Mouse (Mus musculus) forebrain, embryonic 10.5 days (tissue): ENCODE results near the gene Lrrc66. TPM values are rescaled to one million over a fixed set of nuclear protein-coding genes. Genes with fewer than 3 reads are reported as not detected.
"Not testable (repeated sequence)": the region's sequence is repeated elsewhere in the genome, so short reads cannot be mapped to it uniquely, and the experiment has no call there.

Experiments used
- DNase-seq: peaks from one replicate; pipeline ENCODE4 v3.0.0-alpha.2; 2017; ENCODE audit warnings: low spot score; ENCODE audit errors: extremely low spot score
- H3K27ac ChIP-seq: fragments of 300-500 bp; sonication (generic); 2 replicates; pipeline ENCODE4 v1.5.1; 2016; ENCODE audit warnings: mild to moderate bottlenecking
- H3K27me3 ChIP-seq: fragments of 300-500 bp; sonication (generic); 2 replicates; pipeline ENCODE4 v1.6.1; 2016; ENCODE audit warnings: mild to moderate bottlenecking; ENCODE audit not compliant: poor library complexity, severe bottlenecking
- H3K36me3 ChIP-seq: fragments of 300-500 bp; sonication (generic); replicated peaks from 2 replicates; pipeline ENCODE4 v1.6.1; 2016; ENCODE audit warnings: mild to moderate bottlenecking, moderate library complexity
- H3K4me1 ChIP-seq: fragments of 300-500 bp; sonication (generic); 2 replicates; pipeline ENCODE4 v1.6.1; 2016
- H3K4me3 ChIP-seq: fragments of 300-500 bp; sonication (generic); 2 replicates; pipeline ENCODE4 v1.5.1; 2016; ENCODE audit warnings: mild to moderate bottlenecking, moderate library complexity
- H3K9me3 ChIP-seq: fragments of 300-500 bp; sonication (generic); 2 replicates; pipeline ENCODE4 v1.6.1; 2016; ENCODE audit warnings: mild to moderate bottlenecking, moderate library complexity
- WGBS: fragments of 180-500 bp; shearing (Covaris S2); methylation state at CpG from one replicate; pipeline ENCODE4 v1.1.7; 2016; 5-methylcytosine and 5-hydroxymethylcytosine counted together
- polyA plus RNA-seq: library from polyadenylated mRNA; unstranded; fragments of >200 nt; fragmentation: Nextera tagmentation; extraction: Ambion mirVana; gene quantifications from 2 replicates; pipeline ENCODE4 v1.2.1, GENCODE M21; 2016

The Lrrc66 gene
- polyA plus RNA-seq, 1 experiment from 2014 or later: not detected

- WGBS: 94% methylated on average over 6 of the region's 6 CpGs
- DNase-seq: no peak
- peaks cover 10% of the 10 kb centered on the region for H3K4me1 ChIP-seq
These were observed 27.8 kb downstream of the Lrrc66 start for GRCm38 (mm10) chr5:73604542-73604941.

GRCm38 (mm10) chr5:73602865-73603264, 29.5 kb downstream of the Lrrc66 start:
- Histone ChIP-seq H3K27me3 (no peaks in the 10 kb centered on the region), H3K4me1 (peaks cover 21% of the 10 kb centered on the region), H3K9me3 (peaks cover 6% of the 10 kb centered on the region; the same call in 1 of the 2 replicates), H3K4me3 (no peak overlapping the region), H3K27ac (no peak overlapping the region), H3K36me3 (no peaks in the 10 kb centered on the region)
- DNase-seq: no peak
- 86% methylated on average over 3 of the region's 3 CpGs for WGBS

More at GRCm38 (mm10) chr5:73604542-73604941, 27.8 kb downstream of the Lrrc66 start:
- Histone ChIP-seq H3K27ac (no peak overlapping the region), H3K36me3 (no peaks in the 10 kb centered on the region), H3K27me3 (no peaks in the 10 kb centered on the region), H3K9me3 (peaks cover 6% of the 10 kb centered on the region; the same call in 1 of the 2 replicates), H3K4me3 (no peak overlapping the region)

- no peak for DNase-seq
- H3K9me3 ChIP-seq: peaks cover 3% of the 10 kb centered on the region; the same call in 1 of the 2 replicates
- 78% methylated on average over 8 of the region's 8 CpGs for WGBS
- H3K4me1 ChIP-seq: peaks cover 21% of the 10 kb centered on the region
- no peak overlapping the region for H3K27ac ChIP-seq
- H3K36me3 ChIP-seq: no peaks in the 10 kb centered on the region
- H3K27me3 ChIP-seq: no peaks in the 10 kb centered on the region
- H3K4me3 ChIP-seq: no peak overlapping the region
These were observed 31.0 kb downstream of the Lrrc66 start for GRCm38 (mm10) chr5:73601361-73601763.

- Histone ChIP-seq H3K4me1 (peaks cover 21% of the 10 kb centered on the region), H3K27me3 (no peaks in the 10 kb centered on the region), H3K9me3 (no peaks in the 10 kb centered on the region), H3K36me3 (no peaks in the 10 kb centered on the region), H3K27ac (no peak overlapping the region), H3K4me3 (no peak overlapping the region)
- no peak for DNase-seq
- 85% methylated on average over 2 of the region's 2 CpGs for WGBS
These were observed 32.3 kb downstream of the Lrrc66 start for GRCm38 (mm10) chr5:73599991-73600390.

- H3K36me3 ChIP-seq: no peaks in the 10 kb centered on the region
- H3K27me3 ChIP-seq: no peaks in the 10 kb centered on the region
- H3K4me3 ChIP-seq: no peak overlapping the region
- peaks cover 21% of the 10 kb centered on the region for H3K4me1 ChIP-seq
- 64% methylated on average over 5 of the region's 5 CpGs for WGBS
- no peak for DNase-seq
- H3K9me3 ChIP-seq: no peaks in the 10 kb centered on the region
- no peak overlapping the region for H3K27ac ChIP-seq
These were observed 33.2 kb downstream of the Lrrc66 start for GRCm38 (mm10) chr5:73598943-73599695.

GRCm38 (mm10) chr5:73587119-73587518, 45.2 kb downstream of the Lrrc66 start:
- Histone ChIP-seq H3K4me1 (peaks cover 7% of the 10 kb centered on the region), H3K4me3 (no peak overlapping the region), H3K27me3 (no peaks in the 10 kb centered on the region), H3K9me3 (no peaks in the 10 kb centered on the region), H3K36me3 (no peaks in the 10 kb centered on the region), H3K27ac (no peak overlapping the region)
- DNase-seq: no peak
- 79% methylated on average over 3 of the region's 3 CpGs for WGBS

GRCm38 (mm10) chr5:73586597-73586996, 45.7 kb downstream of the Lrrc66 start:
- Histone ChIP-seq H3K36me3 (no peaks in the 10 kb centered on the region), H3K27me3 (no peaks in the 10 kb centered on the region), H3K9me3 (no peaks in the 10 kb centered on the region), H3K4me1 (peaks cover 7% of the 10 kb centered on the region), H3K4me3 (no peak overlapping the region), H3K27ac (no peak overlapping the region)
- WGBS: 81% methylated on average over 4 of the region's 4 CpGs
- DNase-seq: no peak

- 34% methylated on average over 7 of the region's 7 CpGs for WGBS
- Histone ChIP-seq H3K9me3 (no peaks in the 10 kb centered on the region), H3K27ac (peak overlapping the region; percentile 56; the same call in 1 of the 2 replicates), H3K27me3 (no peaks in the 10 kb centered on the region), H3K36me3 (no peaks in the 10 kb centered on the region), H3K4me1 (peaks cover 7% of the 10 kb centered on the region), H3K4me3 (no peak overlapping the region)
- no peak for DNase-seq
These were observed 46.9 kb downstream of the Lrrc66 start for GRCm38 (mm10) chr5:73585212-73586115.

GRCm38 (mm10) chr5:73584011-73584410, 48.3 kb downstream of the Lrrc66 start:
- not testable (repeated sequence) for H3K4me3 ChIP-seq, DNase-seq, H3K36me3 ChIP-seq, H3K27ac ChIP-seq, H3K27me3 ChIP-seq, H3K4me1 ChIP-seq, H3K9me3 ChIP-seq
- 95% methylated on average over 6 of the region's 6 CpGs for WGBS

GRCm38 (mm10) chr5:73578131-73578530, 54.2 kb downstream of the Lrrc66 start:
- H3K4me3 ChIP-seq: no peak overlapping the region
- H3K27me3 ChIP-seq: no peaks in the 10 kb centered on the region
- no peaks in the 10 kb centered on the region for H3K36me3 ChIP-seq
- DNase-seq: no peak
- no peaks in the 10 kb centered on the region for H3K9me3 ChIP-seq
- WGBS: 84% methylated on average over 3 of the region's 3 CpGs
- H3K27ac ChIP-seq: no peak overlapping the region
- peaks cover 19% of the 10 kb centered on the region for H3K4me1 ChIP-seq

- no peak overlapping the region for H3K4me3 ChIP-seq
- peaks cover 19% of the 10 kb centered on the region for H3K4me1 ChIP-seq
- no peaks in the 10 kb centered on the region for H3K36me3 ChIP-seq
- no peaks in the 10 kb centered on the region for H3K27me3 ChIP-seq
- H3K9me3 ChIP-seq: no peaks in the 10 kb centered on the region
- no peak for DNase-seq
- WGBS: 72% methylated on average over 7 of the region's 7 CpGs
- no peak overlapping the region for H3K27ac ChIP-seq
These were observed 55.6 kb downstream of the Lrrc66 start for GRCm38 (mm10) chr5:73576708-73577107.

- Histone ChIP-seq H3K9me3 (no peaks in the 10 kb centered on the region), H3K36me3 (no peaks in the 10 kb centered on the region), H3K27ac (no peak overlapping the region), H3K4me1 (peaks cover 19% of the 10 kb centered on the region), H3K4me3 (no peak overlapping the region), H3K27me3 (no peaks in the 10 kb centered on the region)
- no peak for DNase-seq
- WGBS: 92% methylated on average over 4 of the region's 4 CpGs
These were observed 57.7 kb downstream of the Lrrc66 start for GRCm38 (mm10) chr5:73574616-73575015.

- Histone ChIP-seq H3K27ac (no peak overlapping the region), H3K36me3 (no peaks in the 10 kb centered on the region), H3K9me3 (no peaks in the 10 kb centered on the region), H3K4me3 (no peak overlapping the region), H3K4me1 (peaks cover 19% of the 10 kb centered on the region), H3K27me3 (no peaks in the 10 kb centered on the region)
- WGBS: 84% methylated on average over 7 of the region's 7 CpGs
- no peak for DNase-seq
These were observed 58.5 kb downstream of the Lrrc66 start for GRCm38 (mm10) chr5:73573789-73574188.
